Mouse (Mus musculus): Measurements from ENCODE around the gene Pih1d3. TPM values are rescaled to one million over a fixed set of nuclear protein-coding genes. Genes with fewer than 3 reads are reported as not detected.

Pih1d3 gene
- polyA plus RNA-seq, 1 experiment from 2014 or later = not detected

- no peak for TF ChIP-seq CTCF (IDR thresholded peaks at IDR 0.05)
- no peak for ATAC-seq
- no peak for DNase-seq (ENCODE audit: low read depth, low spot score)
- peaks cover 32% of the 10 kb centered on the region for H3K27me3 ChIP-seq
- ChIA-PET POLR2A (interaction anchor here (0.6 kb wide), 1 partner anchor 121 kb away, joined by 6 read pairs; no protein-coding TSS in a partner anchor), CTCF (no interaction called here)
- in situ Hi-C loops (cut with MboI; ENCODE audit: low pct_unique_long_range_greater_than_20kb) = loop anchor here (5.0 to 25.0 kb wide), 2 partner anchors 122 to 1797 kb away; no protein-coding TSS in a partner anchor
Observed at GRCm38 (mm10) chr1:31214831-31215230, 7.8 kb upstream of the Pih1d3 start.

DNA sequence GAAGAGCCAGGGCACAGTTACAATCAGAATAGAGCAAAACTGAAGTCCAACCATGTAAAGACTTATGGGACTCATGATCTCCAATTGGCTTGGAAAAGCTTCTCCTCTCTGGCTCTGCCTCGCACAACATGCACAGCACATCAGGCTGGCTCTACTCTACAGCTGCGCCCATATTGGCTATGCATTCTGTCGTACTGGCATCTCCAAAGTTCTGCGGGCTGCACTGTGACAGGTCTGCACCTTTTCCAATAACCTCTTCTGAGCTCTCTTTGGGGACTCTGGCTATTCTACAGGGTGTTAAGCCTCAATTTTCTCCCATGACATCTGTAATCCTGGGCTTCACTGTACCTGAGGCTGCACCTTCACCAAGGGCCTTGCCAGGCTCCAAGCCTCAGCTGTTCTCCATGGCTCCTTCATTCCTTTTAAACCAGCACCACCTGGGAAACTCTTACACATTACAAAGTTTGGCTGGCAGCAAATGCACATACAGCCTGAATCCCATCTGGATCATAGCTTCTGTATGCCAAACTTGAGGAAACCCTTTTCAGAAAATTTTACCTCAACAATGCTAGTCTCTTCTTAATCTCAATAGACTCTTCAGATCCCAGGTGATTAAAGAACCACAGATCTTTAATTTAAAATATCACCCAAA lies 1.9 kb upstream of the Pih1d3 start:
- CTCF ChIA-PET = interaction anchor here (1.1 to 1.3 kb wide), 3 partner anchors 9 to 122 kb away, joined by 3 to 4 read pairs (median 3); no protein-coding TSS in a partner anchor
- DNase-seq (ENCODE audit: low read depth, low spot score) = no peak
- no peak for TF ChIP-seq CTCF (IDR thresholded peaks at IDR 0.05)
- in situ Hi-C loops (cut with MboI; ENCODE audit: low pct_unique_long_range_greater_than_20kb) = loop anchor here (25.0 kb wide), 1 partner anchor 1792 kb away; no protein-coding TSS in a partner anchor
- ATAC-seq = no peak
- H3K27me3 ChIP-seq = peaks cover 30% of the 10 kb centered on the region
- POLR2A ChIA-PET = no interaction called here

DNA sequence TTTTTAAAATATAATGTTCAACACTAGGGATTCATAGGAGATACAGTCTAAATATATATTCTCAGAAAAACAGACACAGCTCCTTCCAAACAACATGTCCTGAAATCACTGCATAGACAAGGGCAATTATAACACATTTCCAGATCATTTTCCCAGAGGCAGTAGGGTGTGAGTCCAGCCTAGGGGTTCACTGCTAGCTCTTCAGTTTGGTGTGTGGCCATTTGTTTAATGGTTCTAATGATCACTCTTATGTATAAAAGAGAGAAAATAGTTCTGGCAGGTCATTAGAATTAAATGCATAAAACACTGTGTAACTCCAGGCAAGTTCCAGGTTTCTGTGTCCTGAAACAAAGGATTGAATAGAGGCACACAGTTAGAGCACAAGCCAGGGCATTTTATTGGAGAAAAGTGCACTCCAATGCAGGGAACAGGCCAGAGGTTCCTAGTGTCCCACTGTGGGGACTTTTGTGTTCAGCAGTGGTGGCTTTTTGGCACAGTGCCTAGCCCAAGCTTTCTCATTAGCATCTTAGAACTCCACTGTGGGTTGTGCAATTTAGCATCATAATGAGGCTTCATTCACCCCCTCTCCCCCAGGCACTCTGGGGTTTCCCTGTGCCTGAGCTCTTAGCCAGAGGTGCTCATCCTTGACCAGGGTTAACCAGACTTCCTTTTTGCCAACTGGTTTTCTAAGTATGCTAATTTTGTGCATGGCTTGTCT lies 10.8 kb downstream of the Pih1d3 start:
- ChIA-PET POLR2A (no interaction called here), CTCF (interaction anchor here (1.2 kb wide), 1 partner anchor 106 kb away, joined by 3 read pairs; no protein-coding TSS in a partner anchor)
- H3K27me3 ChIP-seq = peaks cover 4% of the 10 kb centered on the region
- in situ Hi-C loops (cut with MboI; ENCODE audit: low pct_unique_long_range_greater_than_20kb) = no loop called here
- ATAC-seq = peak; percentile 91
- DNase-seq (ENCODE audit: low read depth, low spot score) = no peak
- no peak for TF ChIP-seq CTCF (IDR thresholded peaks at IDR 0.05)

DNA sequence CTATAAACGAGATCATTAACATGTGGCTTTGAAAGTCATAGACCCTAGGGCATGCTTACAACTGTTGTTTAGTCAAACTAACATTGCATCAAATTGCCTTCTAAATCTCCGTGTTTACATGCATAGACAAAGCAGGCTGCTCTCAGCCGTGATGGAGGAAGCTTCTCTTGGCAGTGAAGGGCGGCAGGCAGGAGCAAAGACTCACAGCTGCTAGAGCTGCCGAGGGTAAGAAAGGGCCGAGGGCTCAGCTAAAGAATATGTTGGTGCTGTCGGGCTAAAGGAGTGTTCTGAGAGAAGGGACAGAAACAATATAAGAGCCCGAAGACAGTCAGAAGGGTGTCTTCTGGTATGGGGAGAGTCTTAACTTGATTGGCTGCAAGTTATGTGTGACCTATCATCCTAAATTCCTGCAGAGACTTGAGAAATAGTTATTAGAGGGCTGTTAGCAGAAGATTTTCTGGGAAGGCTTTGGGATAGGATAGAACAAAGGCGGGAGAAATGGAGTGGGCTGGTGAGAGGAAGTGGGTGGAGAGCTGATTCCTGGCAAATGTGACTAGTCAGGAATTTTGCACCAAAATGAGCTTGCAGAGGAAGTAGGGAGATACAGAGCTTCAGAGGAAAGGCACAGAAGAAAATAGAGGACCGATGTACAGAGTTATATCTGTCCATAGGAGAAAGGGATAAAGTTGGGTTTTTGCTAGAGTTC lies 37.7 kb downstream of the Pih1d3 start:
- POLR2A ChIA-PET = no interaction called here
- TF ChIP-seq CTCF (IDR thresholded peaks at IDR 0.05) = no peak
- DNase-seq (ENCODE audit: low read depth, low spot score) (no peak), ATAC-seq (no peak)
- peaks cover 9% of the 10 kb centered on the region for H3K27me3 ChIP-seq
- CTCF ChIA-PET = no interaction called here
- in situ Hi-C loops (cut with MboI; ENCODE audit: low pct_unique_long_range_greater_than_20kb) = no loop called here

Other genes with a start within 250 kb of the Pih1d3 start
- not detected for gene AC153137.1, start 244.9 kb upstream of the Pih1d3 start, polyA plus RNA-seq (2021)
- gene Lgsn, start 46.4 kb upstream of the Pih1d3 start, polyA plus RNA-seq (2021) = not detected
- not detected for gene 4931428L18Rik, start 154 bp upstream of the Pih1d3 start, polyA plus RNA-seq (2021)

All from Patski (cell line).